Mouse (Mus musculus) spleen, adult 18-20 months (tissue): ENCODE measurements around the gene Jph3.

ENCODE experiments used
- DNase-seq, 2 experiments: peaks; one replicate each; pipeline ENCODE4 v3.0.0; 2022; ENCODE audit warnings: mixed read lengths in 2 of 2

Gene Jph3

GRCm38 (mm10) chr8:121792627-121793026 lies 63.2 kb downstream of the Jph3 start:
- no peak for DNase-seq

- DNase-seq: no peak
These were observed 64.7 kb downstream of the Jph3 start for GRCm38 (mm10) chr8:121794151-121794550.

- no peak for DNase-seq
These were observed 66.0 kb downstream of the Jph3 start for GRCm38 (mm10) chr8:121795461-121795860.

- no peak for DNase-seq
These were observed 67.0 kb downstream of the Jph3 start for GRCm38 (mm10) chr8:121796406-121796805.

GRCm38 (mm10) chr8:121798401-121798800 lies 69.0 kb downstream of the Jph3 start:
- no peak for DNase-seq

DNA sequence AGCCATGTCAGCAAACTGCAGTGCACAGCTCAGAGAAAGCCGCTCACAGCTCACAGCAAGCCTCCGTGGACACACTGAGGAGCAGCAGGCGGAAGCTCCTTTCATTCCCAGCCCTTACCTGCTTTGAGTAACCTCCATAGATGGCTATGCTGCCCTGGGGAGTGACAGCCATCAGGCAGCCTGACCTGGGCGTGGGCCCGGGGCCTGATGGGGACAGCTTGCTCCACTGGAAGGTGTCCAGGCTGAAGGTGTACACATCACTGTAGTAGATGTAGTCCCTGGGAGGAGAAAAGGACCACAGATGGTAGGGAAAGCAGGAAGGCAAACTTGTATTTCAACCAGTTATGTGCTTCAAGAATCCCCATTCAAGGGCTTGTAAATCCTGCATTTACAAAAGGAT lies 75.4 kb downstream of the Jph3 start:
- DNase-seq: no peak

GRCm38 (mm10) chr8:121806126-121806525 lies 76.7 kb downstream of the Jph3 start:
- DNase-seq: no peak

DNA sequence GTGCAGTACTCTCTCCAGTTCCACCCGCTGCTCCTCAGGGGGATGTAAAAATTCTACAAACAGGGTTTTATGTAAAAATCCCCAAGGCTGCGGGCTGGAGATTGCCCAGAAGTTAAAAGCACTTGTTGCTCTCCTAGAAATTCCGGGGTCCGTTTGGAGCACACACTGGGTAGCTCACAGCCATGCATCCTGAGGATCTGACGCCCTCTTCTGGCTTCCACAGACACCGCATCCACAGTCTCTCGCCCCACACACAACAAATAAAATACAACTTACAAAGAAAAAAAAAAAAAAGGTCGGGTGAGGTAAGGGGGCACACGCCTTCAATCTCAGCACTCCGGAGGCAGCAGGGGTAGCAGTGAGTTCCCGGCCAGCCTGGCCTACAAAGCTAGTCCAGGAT lies 78.6 kb downstream of the Jph3 start:
- DNase-seq: no peak

DNA sequence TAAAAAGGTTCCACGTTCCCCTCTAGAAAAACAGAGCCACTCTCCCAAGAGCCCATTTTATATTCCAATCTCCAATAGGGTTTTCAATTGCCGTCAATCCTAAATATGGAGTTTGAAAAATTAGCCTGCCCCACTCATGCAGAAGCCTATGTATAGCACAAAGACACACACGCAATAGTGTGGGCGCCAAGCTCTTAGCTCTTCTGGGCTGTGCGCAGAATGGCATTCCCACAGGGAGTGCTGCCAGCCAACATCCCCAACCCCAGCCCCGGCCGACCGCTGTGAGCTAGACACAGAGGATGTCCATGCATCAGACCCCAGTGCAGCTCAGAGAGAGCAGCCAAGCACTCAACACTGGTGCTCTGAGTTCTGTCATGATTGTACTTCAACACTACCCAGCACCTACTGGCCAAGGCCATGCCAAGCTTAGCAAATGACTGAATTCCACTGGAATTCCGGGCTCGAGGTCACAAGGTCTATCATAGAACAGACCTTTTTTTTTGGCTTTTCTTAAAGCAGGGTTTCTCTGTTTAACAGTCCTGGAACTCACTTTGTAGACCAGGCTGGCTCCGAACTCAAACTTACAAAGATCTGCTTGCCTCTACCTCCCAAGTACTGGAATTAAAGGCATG lies 80.2 kb downstream of the Jph3 start:
- DNase-seq: no peak

- DNase-seq: no peak
These were observed 82.1 kb downstream of the Jph3 start for GRCm38 (mm10) chr8:121811502-121811901.

DNA sequence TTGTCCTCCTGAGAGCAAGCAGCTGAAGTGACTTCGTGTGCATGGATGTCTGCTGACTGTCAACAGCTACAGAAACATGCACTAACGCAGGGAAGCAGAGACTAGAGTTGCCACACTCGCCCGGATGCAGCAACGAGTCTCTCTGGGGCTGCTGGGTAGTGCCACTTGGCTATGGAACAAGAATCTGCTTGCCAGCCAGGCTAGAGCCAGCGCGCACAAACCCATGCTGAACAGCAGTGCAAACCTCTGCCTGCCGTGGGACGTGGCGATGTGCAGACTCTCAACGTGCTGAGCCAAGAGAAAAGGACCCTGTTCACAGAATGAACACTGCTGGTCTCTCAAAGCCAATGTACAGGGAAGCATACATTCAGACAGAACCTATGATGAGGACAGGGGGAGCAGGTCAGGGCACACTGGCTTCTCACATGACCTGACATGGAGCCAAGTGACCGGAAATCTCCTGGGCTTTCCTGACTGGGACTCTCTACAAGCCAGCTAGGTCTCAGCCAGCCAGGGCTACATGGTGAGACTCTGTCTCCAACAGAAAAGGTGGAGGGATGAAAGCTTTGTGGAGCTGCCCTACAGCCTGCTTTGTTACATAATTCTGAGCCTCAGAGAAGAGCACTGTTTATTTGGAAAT lies 82.6 kb downstream of the Jph3 start:
- no peak for DNase-seq

DNA sequence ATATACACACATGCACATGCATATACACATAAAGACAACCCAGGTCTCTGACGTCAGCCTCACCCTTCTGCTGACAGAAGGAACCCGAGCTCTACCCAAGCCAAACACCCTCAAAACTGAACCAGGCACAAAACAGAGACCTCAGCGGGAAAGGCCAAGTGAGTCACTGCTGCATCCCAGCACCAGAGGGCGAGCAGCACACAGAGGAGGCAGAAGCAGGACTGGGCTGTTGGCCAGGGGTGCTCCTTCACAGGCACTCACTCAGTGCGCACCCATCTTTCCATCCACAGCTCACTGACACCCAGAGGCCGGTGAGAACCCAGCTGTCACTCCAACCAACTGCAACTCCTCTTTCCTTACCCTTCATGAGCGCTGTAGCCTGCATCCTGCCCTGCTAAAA lies 88.8 kb downstream of the Jph3 start:
- no peak for DNase-seq

- DNase-seq: no peak
These were observed 91.4 kb downstream of the Jph3 start for GRCm38 (mm10) chr8:121820840-121821239.

DNA sequence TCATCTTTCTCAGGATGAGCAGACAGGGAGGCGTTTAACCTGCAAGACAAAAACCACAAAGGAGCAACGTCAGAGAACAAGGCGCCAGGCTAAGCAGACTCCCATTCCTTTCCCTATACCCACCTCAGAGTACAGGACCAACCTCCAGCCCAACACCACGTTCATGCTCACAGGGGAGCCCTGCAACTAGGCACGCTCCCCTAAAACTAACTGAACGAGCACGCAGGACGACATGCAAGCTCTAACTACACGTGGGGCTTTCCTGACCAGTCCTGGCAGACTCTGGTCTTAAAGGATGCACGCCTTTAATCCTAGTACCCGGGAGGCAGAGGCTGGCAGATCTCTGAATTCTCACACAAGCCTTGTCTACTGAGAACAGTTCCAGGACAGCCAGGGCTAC lies 91.9 kb downstream of the Jph3 start:
- DNase-seq: no peak

GRCm38 (mm10) chr8:121821770-121822169 lies 92.3 kb downstream of the Jph3 start:
- no peak for DNase-seq

GRCm38 (mm10) chr8:121827726-121828125 lies 98.3 kb downstream of the Jph3 start:
- DNase-seq: no peak

DNA sequence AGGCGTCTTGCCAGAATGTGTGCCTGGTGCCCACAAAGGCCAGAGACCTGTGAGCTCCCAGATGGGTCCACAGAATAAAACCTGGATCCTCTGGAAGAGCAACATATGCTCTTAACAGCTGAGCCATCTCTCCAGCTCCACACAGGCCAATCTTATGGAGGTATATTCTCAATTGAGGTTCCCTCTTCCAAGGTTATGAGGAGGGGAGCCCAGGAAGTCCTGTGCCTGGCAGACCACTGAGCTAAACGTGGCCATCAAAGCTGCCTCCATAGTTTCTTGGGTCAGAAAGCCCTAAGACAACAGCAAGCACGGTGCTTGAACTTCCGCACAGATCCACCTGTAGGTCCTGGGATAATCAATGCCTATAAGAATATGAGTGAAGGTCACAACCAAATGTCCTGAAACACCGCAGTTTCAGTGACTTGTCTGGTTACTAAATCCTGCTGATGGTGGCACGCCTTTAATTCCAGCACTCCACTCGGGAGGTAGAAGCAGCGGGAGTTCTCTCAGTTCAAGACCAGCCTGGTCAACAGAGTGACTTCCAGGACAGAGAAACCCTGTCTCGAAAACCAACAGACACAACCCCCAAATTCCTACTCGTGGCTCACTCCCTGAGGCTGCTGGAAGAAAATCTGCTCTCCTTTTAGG lies 99.1 kb downstream of the Jph3 start:
- no peak for DNase-seq

GRCm38 (mm10) chr8:121829048-121829776 lies 99.8 kb downstream of the Jph3 start, which contains the start of gene Klhdc4:
TSS of gene Klhdc4 (minus strand) at chr8:121829569.
- peak; percentile 71 to 85 for DNase-seq

DNA sequence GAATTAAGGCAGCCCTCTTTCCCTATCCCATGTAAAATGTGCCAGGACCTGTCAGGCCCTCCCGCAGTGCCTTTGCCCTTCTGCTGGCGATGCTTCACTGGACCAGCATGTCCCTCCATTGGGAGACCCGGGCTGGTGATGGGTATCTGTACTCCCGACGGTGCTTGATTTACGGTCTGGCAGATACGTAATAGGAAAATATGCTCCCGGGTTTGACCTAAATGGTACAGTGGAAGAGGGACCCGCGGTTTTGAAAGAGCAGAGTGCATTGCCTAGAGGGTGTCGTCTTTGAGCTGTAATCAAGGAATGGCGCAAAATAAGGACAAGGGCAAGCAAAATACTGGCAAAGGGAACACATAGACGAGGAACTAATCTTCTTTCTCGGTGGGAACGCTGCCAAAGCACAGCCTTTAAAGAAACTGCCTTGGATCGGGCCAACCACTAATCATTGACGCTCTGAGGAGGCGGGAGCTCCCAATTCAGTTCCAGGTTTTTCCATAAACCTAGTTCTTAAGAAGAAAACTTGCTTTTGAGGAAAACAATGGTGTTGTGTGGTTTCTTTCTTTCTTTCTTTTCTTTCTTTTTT lies 100.4 kb downstream of the Jph3 start:
- no peak for DNase-seq

- no peak for DNase-seq
These were observed 102.6 kb downstream of the Jph3 start for GRCm38 (mm10) chr8:121832061-121832460.

DNA sequence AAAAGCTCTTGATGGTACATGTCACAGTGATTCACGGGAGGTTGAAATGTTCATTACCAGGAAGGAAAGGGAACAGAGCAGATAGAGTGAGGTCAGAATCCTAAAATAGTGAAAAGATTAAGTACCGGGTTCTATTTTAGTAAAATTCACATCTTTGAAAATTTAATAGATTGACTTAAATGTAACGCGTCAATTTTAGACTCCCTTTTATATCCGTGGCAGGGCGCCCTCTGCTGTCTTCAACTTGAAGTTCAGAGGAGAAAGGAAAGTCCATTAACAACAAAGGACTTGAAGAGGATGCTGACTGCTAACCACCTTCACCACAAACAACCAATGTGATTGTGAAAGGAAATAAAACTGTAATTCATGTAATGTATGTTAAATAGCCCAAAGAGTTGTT lies 103.1 kb downstream of the Jph3 start:
- DNase-seq: peak; percentile 24 to 74

- peak; percentile 19 to 38 for DNase-seq
These were observed 111.8 kb downstream of the Jph3 start for GRCm38 (mm10) chr8:121841242-121841641.
